Mouse (Mus musculus): ENCODE data around the gene Fgfr2. TPM values are rescaled to one million over a fixed set of nuclear protein-coding genes. Genes with fewer than 3 reads are reported as not detected.
A peak's percentile ranks its signal among the peaks of the same experiment; 100 is the strongest.

Fgfr2 gene
- total RNA-seq, 2 experiments from 2014 or later: not detected

DNA sequence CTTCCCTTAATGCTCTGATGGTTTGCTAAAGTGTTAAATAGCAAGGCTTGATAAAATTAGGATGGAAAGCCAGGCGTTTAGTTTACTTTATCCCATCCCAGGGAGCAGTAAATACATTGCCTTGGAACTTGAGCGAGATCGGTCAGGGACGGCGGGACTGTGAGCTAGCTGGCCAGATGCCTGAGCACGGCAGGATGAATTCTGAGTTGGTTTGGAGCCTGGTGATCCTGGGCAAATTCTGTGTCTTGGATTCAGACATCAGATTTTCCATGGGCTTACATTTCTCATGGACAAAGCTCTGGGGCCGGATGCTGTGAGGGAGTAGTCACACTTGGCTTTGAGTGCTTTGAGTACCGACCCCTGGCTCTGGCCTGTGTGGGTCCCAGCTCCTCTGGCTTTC is 2182.4 kb downstream of the Fgfr2 start:
- no peak for ATAC-seq (replicated peaks; ENCODE audit: poor library complexity)

DNA sequence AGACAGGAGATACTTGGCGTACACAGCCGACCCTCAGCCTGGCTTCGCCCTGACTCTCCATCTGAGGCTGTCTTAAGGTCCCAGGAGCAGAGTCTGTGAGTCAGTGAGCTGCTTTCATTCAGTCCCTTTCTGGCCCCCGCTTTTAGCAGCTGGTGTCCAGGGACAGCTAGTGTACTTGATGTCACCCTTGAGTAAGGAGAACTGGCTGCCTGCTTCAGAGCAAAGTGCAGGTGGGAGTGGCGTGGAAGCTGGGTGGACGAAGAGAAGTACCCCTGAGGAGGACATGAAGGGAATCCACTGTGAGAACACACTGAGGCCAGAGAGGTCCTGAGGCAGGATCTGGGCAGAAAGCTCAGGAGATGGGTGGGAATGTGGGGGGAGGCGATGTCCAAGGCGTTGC is 2184.3 kb downstream of the Fgfr2 start:
- no peak for ATAC-seq (replicated peaks; ENCODE audit: poor library complexity)

DNA sequence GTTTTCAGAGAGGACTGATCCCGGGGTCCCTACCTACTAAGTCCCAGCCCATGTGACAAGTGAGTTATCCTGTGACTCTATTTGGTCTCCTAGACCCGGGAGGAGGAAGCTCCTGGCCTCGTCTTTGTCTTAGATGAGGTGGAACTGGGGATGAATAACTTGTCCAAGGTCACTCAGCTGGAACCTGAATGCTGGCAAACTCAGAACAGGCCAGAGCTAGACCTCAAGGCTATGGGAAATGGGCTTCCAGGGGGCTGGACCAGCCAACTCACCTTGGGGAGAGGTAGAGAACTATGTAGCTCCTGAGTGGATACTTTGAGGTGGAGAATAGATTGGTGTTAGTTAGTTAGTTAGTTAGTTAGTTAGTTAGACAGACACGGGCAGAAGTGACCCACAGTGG is 2185.1 kb downstream of the Fgfr2 start:
- no peak for ATAC-seq (replicated peaks; ENCODE audit: poor library complexity)

DNA sequence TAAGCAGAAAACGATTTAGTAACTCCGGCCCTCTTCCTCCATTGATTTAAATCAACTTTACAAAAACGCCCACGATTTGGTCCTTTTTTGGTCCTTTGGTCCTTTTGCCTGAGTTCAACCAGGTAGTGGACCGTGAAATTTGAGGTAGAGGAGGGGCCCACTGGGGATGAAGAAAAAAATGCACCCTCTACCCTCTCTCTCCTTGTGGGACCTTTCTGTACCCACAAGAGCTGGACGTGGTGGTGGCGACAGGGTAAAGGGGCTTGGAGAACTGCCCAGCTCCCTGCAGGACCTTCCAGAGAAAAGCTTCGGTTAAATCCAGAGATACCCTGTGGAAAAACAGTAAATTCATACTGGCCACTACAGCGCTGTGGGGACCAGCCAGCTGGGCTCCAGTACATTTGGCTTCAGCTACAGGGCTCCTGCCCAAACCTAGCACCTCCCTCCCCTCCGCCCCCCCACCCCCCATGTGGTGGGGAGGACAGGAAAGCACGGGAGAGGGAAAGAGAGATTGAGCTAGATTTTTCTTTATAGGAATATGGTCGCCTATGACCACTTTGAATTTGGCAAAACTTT is 2185.8 kb downstream of the Fgfr2 start:
- no peak for ATAC-seq (replicated peaks; ENCODE audit: poor library complexity)

DNA sequence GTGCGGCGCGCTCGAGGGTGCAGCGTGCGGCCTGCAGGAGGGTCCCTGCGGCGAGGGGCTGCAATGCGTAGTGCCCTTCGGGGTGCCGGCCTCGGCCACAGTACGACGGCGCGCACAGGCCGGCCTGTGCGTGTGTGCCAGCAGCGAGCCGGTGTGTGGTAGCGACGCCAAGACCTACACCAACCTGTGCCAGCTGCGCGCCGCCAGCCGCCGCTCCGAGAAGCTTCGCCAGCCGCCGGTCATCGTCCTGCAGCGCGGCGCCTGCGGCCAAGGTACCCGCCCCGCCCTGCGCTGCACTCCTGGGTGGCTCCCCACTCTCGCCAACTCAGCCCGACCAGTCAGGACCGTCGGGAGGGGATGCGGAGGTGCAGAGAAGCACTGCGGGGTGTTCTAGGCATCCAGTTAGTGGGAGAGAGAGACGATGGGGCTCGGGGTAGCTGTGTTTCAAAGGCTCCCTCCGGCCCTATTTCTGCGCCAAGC is 2186.6 kb downstream of the Fgfr2 start:
- no peak for ATAC-seq (replicated peaks; ENCODE audit: poor library complexity)

DNA sequence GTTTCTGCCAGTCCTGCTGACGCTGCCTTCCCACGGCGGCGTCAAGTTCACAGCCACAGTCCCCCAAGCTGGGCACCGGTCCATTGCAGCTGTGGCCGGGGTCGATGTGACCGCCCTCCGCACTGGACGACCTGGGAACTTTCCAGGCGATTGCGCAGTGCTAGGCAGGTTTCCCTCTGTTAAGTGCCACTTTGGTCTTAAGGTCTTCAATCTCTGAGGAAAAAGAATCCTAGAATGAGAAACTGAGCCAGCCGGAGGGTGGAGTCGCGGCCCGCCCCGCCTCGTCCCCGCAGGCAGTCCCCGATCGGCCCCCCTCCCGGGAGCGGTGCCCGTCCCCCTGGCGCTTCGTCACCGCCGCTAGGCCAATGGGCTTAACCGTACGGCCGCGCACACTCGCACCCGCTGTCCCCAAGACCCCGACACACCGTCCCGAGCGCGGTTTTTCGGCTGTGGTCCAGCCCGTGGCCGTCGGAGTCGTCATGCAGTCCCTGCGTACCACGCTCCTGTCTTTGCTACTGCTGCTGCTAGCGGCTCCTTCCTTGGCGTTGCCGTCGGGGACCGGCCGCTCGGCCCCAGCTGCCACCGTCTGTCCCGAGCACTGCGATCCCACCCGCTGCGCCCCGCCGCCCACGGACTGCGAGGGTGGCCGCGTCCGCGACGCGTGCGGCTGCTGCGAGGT is 2187.2 kb downstream of the Fgfr2 start, which contains the start of gene Htra1:
Htra1 (plus strand) TSS at position 319 of the 679 bp plus-strand sequence.
- peak; percentile 59 for ATAC-seq (replicated peaks; ENCODE audit: poor library complexity)

DNA sequence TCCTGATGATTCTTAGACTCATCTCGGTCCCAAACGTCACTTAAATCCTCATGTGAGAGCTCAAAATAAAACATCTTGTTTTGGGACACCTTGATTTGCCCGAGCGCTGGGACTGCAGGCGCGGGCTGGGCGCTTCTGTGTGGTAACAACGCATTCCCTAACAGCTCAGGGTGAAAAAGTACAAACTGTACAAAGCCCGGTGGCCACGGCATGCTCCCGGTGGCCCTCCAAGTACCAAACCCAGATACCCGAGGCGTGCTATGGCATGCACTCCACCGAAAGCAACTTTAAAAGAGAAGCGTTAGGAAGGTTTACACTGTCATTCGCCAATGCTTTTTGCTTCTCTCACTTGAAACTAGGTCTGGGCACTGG is 2187.7 kb downstream of the Fgfr2 start:
- peak; percentile 8; the same call in 1 of the 2 replicates for ATAC-seq (replicated peaks; ENCODE audit: poor library complexity)

DNA sequence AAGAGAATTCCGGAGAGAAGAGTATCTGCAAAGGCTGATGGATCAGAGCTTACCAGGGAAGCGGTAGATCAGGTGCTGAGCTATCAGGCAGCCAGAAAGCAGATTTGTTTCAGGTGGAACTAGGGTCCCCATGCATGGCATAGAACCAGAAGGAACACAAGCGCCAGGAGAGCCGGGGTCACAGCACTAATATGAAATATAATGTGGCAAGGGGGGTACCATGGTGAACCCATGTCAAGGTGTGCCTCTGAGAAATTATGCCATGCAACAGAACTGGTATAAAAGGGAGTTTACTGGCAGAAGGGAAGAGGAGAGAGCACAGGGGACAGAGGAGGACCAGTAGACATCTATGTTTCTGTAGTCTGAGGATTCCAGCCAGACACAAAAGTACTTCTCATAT is 2188.5 kb downstream of the Fgfr2 start:
- no peak for ATAC-seq (replicated peaks; ENCODE audit: poor library complexity)

DNA sequence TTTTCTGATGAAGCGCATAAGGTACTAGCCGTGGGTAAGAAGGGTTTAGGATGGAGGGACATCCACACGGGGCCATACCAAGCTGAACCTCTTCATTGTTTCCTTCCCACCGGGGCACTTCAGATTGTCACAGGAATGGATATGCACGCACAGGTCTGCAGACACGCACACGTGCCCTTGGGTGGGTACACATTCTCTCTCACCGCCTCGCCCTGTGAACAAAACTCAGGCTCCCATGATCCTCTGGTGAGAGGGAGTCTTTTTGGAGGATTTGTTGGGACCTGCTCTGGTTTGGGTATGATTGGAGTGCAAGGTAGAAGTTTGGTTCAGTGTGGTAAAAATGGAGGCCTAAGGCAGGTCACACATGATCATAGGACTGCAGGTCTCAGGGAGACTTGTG is 2190.2 kb downstream of the Fgfr2 start:
- no peak for ATAC-seq (replicated peaks; ENCODE audit: poor library complexity)

DNA sequence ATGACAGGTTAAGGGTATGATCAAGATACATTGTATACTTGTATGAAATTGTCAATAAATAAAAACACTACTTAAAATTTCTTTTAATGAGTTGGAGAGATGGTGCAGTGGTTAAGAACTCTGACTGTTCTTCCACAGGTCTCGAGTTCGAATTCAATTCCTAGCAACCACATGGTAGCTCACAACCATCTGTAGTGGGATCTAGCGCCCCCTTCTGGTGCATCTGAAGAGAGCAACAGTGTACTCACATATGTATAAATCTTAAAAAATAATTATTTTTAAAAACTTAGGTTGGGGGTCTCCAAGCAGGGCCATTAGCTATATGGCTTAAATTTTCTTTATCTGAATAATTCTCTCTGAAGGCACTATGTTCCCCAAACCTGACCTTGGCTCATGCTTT is 2192.7 kb downstream of the Fgfr2 start:
- ATAC-seq (replicated peaks; ENCODE audit: poor library complexity): no peak

DNA sequence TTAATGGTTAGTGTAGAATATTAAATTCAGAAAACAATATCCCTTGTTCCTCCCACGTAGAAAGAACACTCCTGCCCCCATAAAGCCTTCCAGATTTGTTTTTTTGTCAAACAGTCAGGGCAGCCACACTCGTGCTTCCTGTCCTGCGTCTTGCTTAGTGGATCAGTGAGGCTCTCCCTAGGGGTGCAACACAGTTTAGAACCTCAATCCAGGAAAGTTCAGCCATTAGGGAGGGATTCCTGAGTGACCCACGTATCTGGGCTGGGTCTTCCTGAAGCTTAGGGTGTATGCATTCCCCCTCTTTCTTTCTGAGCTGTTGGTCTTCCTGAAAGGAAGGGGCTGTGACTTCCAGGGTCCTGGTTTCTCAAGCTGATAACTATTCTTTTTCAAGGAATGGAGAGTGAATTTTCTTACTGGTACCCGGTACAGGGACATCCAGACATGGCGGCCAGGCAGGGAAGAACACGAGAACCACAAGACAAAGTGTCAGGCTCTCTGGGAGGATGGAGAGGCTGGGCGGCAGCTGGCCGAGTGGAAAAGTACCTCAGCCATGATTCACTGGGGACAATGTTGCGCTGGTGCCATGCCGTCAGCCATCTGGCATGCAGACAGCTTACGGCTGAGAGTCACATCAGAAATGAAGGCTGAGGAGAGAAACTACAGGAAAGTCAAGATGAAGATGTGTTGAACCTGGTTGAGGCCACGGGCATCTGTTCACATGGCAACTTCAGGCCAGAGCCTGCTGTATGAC is 2200.0 kb downstream of the Fgfr2 start:
- ATAC-seq (replicated peaks; ENCODE audit: poor library complexity): no peak

DNA sequence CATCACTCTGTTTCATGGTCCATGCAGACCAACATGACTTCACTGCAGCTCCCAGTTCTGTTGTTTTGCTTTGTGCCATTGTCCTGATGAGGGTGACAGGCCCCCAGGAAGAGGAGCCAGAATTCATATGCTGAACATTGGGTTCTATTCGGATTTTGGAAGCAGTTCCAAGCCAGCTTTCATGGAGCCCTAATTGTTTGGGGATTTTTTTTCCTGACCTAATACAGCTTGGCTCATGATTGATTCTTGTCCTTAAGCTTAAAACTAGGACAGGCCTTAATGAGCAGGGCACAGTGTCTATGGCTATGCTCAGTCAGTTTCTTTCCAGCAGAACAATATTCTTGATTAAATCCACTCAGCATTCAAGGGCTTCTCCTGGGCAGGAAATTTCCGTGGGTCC is 2204.9 kb downstream of the Fgfr2 start:
- no peak for ATAC-seq (replicated peaks; ENCODE audit: poor library complexity)

DNA sequence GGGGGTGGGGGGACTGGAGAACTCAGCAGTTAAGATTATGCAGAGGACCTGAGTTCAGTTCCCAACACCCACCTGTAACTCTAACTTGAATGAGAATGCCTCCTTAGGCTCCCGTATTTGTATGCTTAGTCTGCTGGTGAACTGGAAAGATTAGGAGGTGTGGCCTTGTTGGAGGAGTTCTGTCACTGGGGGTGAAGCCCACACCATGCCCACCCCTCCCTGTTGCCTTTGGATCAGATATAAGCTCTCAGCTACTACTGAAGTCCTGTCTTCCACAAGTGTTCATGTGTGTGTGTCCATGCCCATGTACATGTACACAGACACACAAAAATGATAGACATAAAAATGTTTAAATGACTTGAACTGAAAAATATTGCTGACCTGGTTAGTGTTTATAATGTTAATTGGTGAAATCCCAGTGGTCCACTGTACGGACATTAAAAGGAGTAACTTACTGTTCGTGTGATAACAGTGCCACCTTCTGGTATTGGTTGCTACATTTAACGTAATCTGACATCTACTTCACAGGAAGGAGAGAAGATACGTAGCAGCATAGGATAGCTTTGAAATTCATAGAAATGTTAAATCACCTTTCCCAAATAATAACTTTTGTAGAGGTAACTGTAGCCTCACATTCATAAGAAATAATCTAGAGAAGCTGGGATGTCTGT is 2208.3 kb downstream of the Fgfr2 start:
- ATAC-seq (replicated peaks; ENCODE audit: poor library complexity): peak; percentile 95

DNA sequence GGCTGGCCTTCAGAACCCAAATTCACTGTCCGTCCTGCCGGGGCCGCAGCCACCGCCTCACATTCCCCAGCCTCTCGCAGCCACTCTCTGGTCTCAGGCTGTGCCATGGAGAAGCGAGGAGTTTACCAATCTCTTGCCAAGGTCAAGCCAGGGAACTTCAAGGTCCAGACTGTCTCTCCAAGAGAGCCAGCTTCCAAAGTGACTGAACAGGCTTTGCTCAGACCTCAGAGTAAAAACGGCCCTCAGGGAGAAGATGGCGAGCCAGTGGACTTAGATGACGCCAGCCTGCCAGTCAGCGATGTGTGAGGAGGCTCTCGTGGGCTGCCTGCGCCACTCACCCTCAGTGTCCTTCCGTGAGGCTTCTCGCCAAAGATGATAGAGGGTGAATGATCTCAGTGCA is 2212.3 kb downstream of the Fgfr2 start:
- no peak for ATAC-seq (replicated peaks; ENCODE audit: poor library complexity)

DNA sequence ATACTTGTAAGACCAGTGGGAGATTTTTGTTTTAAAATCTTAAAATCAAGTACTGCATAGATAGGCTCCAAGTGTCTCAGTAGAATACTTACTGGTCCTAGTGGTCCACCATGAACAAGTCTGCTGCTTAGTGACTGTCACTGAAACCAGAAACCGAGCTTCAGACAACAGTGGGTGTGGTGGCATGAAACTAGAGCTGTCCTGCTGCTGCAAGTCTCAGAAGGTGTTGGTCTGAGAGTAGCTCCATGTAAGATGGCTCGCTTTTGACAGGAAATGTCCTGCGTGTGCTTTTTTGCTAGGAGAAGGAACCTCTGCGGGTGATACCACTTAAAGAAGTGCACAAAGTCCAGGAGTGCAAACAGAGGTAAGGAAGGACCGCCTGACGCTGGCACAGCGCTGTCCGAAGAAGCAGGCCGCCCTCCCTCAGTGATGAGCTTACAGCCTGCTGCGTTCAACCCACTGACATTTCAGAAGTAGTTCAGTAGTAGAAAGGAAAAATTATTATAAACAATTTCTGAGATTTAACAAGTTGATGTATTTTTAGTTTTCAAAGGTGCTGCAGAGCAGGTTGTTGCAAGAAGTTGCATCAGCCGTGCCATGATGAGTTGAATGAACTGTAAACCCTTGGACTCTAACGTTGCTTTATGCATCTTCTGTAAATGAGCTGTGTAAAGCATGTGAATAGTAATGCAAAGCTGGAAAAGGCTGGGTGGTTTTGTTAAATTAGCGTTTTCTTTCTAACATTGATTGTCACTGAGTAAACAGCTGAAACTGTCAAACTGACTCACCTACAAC is 2218.4 kb downstream of the Fgfr2 start:
- no peak for ATAC-seq (replicated peaks; ENCODE audit: poor library complexity)

DNA sequence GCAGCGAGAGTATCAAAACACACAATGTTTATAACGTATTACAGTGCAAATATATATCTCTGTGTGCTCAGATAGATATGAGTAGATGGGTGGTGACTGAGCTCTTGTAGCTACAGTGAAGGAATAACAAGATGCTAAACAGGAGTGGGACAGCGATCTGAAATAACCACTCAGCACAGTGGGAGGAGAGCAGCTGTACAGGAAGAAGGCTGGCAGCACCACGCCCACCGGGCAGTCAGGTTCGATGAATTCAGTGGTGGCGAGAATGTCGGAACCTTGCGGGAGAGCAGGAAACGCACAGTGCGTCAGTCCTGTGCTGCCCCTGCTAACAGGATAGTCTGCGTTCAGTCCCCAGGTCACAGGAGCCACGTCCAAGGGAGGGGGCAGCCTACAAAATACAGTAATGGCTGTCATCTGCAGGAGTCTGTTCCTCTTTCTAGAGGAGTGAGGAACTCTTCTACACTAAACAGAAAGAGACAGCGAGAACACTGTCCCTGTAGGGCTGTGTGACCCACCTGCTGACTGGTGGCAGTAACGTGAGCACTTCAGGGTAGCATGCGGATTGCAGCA is 2219.6 kb downstream of the Fgfr2 start:
- ATAC-seq (replicated peaks; ENCODE audit: poor library complexity): peak; percentile 74

DNA sequence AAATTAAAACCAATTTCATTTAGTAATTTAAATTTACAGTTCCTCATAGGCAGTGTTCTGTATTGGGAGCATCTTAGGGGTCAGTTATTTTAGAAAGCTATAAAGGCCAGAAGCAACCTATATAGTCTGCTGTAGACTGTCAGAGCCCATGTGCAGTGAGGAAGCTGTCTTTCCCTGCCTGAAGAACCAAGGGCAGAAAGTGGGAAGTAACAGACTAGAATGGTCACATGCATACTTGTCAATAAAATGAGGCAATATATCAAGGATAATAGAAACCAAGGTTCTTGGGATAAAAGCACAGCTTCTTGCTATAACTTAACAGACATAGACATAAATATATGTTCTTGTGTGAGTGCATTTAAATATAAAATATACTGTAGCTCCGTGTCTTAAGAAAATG is 2220.2 kb downstream of the Fgfr2 start:
- ATAC-seq (replicated peaks; ENCODE audit: poor library complexity): peak; percentile 45

DNA sequence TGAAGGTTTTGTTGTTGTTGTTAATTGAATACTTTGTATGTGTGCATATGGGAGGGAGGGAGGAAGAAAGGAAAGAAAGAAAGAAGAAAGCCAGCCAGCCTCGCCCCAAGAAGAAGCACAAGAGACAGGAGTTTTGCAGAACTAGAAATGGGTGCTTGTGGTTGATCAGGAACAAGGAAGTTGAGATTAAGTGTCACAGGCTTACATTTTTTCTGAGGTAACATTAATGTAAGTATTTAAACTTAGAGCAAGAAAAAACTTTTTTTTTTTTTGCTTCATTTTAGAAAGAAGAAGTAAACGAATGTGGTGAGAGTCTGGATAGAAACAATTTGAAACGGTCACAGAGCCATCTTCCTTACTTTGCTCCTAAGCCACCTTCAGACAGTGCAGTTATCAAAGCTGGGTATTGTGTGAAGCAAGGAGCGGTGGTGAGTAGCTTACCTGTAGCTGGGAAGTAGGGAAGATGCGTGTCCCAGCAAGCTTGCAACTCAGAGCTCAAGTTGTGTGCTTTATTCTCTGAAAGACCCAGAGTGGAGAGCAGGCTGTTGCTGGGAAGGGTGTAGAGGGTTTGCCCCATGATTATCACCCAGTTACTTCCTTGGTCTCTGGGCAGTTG is 2222.8 kb downstream of the Fgfr2 start:
- ATAC-seq (replicated peaks; ENCODE audit: poor library complexity): peak; percentile 53

DNA sequence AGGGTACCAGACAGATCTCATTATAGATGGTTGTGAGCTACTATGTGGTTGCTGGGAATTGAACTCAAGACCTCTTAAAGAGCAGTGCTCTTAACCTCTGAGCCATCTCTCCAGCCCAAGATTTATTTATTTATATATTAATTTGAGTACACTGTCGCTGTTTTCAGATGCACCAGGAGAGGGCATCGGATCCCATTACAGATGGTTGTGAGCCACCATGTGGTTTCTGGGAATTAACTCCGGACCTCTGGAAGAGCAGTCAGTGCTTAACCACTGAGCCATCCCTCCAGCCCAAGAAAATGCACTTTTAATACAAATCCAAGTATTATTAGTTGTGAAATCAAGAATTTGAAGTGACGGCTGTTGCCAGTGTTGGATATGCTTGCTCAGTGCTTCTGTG is 2224.8 kb downstream of the Fgfr2 start:
- no peak for ATAC-seq (replicated peaks; ENCODE audit: poor library complexity)

DNA sequence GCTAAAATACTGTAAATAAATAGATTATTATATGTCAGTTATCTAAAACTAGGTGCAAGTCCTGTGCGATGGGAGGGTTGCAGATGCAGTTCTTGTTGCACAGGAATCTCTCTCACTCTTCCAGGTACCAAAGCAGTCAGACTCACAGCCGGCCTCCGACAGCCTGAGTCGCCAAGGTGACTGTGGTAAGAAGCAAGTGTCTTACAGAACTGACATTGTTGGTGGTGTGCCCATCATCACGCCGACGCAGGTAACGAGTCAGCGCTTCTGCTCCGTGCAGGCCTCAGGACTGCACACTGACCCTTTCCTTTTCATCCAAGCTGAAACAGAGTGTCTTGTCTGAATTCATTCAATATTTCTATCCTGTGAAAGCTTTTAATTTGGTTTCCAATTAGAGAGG is 2225.9 kb downstream of the Fgfr2 start:
- no peak for ATAC-seq (replicated peaks; ENCODE audit: poor library complexity)
